ENCODE assay signal across 20 mouse cellular contexts in the genomic region with DNA sequence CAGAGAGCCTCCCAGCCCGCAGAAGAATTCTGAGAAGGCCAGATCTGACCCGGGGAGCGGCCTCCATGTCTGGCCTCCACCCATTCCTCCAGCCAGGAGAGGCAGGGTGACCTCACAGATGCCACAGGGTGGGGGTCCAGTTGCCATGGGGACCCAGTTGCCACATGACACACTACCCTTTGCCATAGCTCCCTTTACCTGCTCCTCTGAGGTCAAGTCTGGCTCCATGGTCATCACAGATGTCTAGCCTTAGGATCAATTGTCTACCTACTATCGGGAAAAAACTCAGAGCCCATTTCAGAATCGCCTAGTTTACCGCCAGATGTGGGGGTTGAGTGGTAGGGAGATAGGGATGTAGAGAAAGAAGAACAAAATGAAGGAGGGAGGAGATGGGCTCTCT. TPM values are rescaled to one million over a fixed set of nuclear protein-coding genes. Genes with fewer than 3 reads are reported as not detected.
DNase-seq lines count a peak whose midpoint lies in the region; ATAC-seq and TF ChIP-seq lines count a peak whose summit lies in the region.
"Had no signal": no experiment of that assay in that cellular context is flagged by ENCODE, and none has a peak within 500 bp of the region (broad histone marks: within the 10 kb centered on the region; RNA-seq: fewer than 3 reads in every experiment).

A gene (minus strand): TSS at position 101 of the 400 bp plus-strand sequence.

- no peaks in the 10 kb centered on the region for H3K36me3 ChIP-seq in forebrain, embryonic 10.5 days (replicated peaks)
- H3K36me3 ChIP-seq in forebrain, embryonic 15.5 days, result no peaks in the 10 kb centered on the region
- no peaks in the 10 kb centered on the region for H3K36me3 ChIP-seq in hindbrain, postnatal 0 days (ENCODE audit: insufficient read depth, low read length)
- no peaks in the 10 kb centered on the region for H3K36me3 ChIP-seq in hindbrain, embryonic 12.5 days
- H3K36me3 ChIP-seq in lung, embryonic 16.5 days (ENCODE audit: control insufficient read depth, insufficient read depth, low read length), result no peaks in the 10 kb centered on the region
- no peaks in the 10 kb centered on the region for H3K36me3 ChIP-seq in limb, embryonic 10.5 days
- H3K36me3 ChIP-seq: embryonic facial prominence, embryonic 13.5 days; heart, embryonic 15.5 days; limb, embryonic 15.5 days had no signal

- H3K9me3 ChIP-seq in forebrain, embryonic 10.5 days, result no peaks in the 10 kb centered on the region
- H3K9me3 ChIP-seq in forebrain, embryonic 15.5 days, result no peaks in the 10 kb centered on the region
- H3K9me3 ChIP-seq in hindbrain, postnatal 0 days (ENCODE audit: low read length), result no peaks in the 10 kb centered on the region
- no peaks in the 10 kb centered on the region for H3K9me3 ChIP-seq in hindbrain, embryonic 12.5 days (replicated peaks)
- H3K9me3 ChIP-seq in lung, embryonic 16.5 days (ENCODE audit: control insufficient read depth, low read length), result no peaks in the 10 kb centered on the region
- no peaks in the 10 kb centered on the region for H3K9me3 ChIP-seq in limb, embryonic 10.5 days (replicated peaks)
- H3K9me3 ChIP-seq: embryonic facial prominence, embryonic 13.5 days; heart, embryonic 15.5 days; limb, embryonic 15.5 days had no signal

- no peak within 1 kb of the TSS for H3K9ac ChIP-seq in forebrain, embryonic 15.5 days (replicated peaks)
- H3K9ac ChIP-seq in hindbrain, postnatal 0 days (replicated peaks; ENCODE audit: low read length), result no peak within 1 kb of the TSS
- H3K9ac ChIP-seq in hindbrain, embryonic 12.5 days, result no peak within 1 kb of the TSS
- no peak within 1 kb of the TSS for H3K9ac ChIP-seq in lung, embryonic 16.5 days (ENCODE audit: low read length)
- H3K9ac ChIP-seq: embryonic facial prominence, embryonic 13.5 days; heart, embryonic 15.5 days; limb, embryonic 15.5 days; liver, postnatal 0 days had no signal

- WGBS in forebrain, embryonic 10.5 days, result 83% methylated on average over 6 of the region's 6 CpGs
- 82% methylated on average over 6 of the region's 6 CpGs for WGBS in forebrain, embryonic 15.5 days
- 73% methylated on average over 6 of the region's 6 CpGs for WGBS in hindbrain, postnatal 0 days
- 76% methylated on average over 6 of the region's 6 CpGs for WGBS in hindbrain, embryonic 12.5 days
- WGBS in lung, embryonic 16.5 days, result 78% methylated on average over 6 of the region's 6 CpGs
- 81% methylated on average over 6 of the region's 6 CpGs for WGBS in limb, embryonic 10.5 days

- H3K4me1 ChIP-seq in forebrain, embryonic 10.5 days, result peaks cover 11% of the 10 kb centered on the region
- H3K4me1 ChIP-seq in forebrain, embryonic 15.5 days, result no peaks in the 10 kb centered on the region
- H3K4me1 ChIP-seq in hindbrain, postnatal 0 days (ENCODE audit: insufficient read depth, low read length), result no peaks in the 10 kb centered on the region
- no peaks in the 10 kb centered on the region; the same call in 1 of the 2 replicates for H3K4me1 ChIP-seq in hindbrain, embryonic 12.5 days
- no peaks in the 10 kb centered on the region for H3K4me1 ChIP-seq in lung, embryonic 16.5 days (replicated peaks; ENCODE audit: control insufficient read depth, insufficient read depth, low read length)
- H3K4me1 ChIP-seq in limb, embryonic 10.5 days, result peaks cover 2% of the 10 kb centered on the region
- H3K4me1 ChIP-seq: embryonic facial prominence, embryonic 13.5 days; heart, embryonic 15.5 days had no signal

- peak within 1 kb of the TSS; percentile 32; the same call in 1 of the 2 replicates for H3K27ac ChIP-seq in forebrain, embryonic 10.5 days
- no peak within 1 kb of the TSS for H3K27ac ChIP-seq in forebrain, embryonic 15.5 days (replicated peaks)
- no peak within 1 kb of the TSS for H3K27ac ChIP-seq in hindbrain, postnatal 0 days
- H3K27ac ChIP-seq in hindbrain, embryonic 12.5 days, result no peak within 1 kb of the TSS
- H3K27ac ChIP-seq in lung, embryonic 16.5 days (ENCODE audit: low read length), result no peak within 1 kb of the TSS
- H3K27ac ChIP-seq in limb, embryonic 10.5 days, result peak within 1 kb of the TSS; percentile 22; the same call in 1 of the 2 replicates
- H3K27ac ChIP-seq: embryonic facial prominence, embryonic 13.5 days; heart, embryonic 15.5 days; limb, embryonic 15.5 days had no signal

- no peak within 1 kb of the TSS for H3K4me2 ChIP-seq in forebrain, embryonic 15.5 days (replicated peaks)
- H3K4me2 ChIP-seq in hindbrain, postnatal 0 days (ENCODE audit: low read depth, low read length), result no peak within 1 kb of the TSS
- H3K4me2 ChIP-seq in hindbrain, embryonic 12.5 days (replicated peaks), result no peak within 1 kb of the TSS
- no peak within 1 kb of the TSS for H3K4me2 ChIP-seq in lung, embryonic 16.5 days (ENCODE audit: low read depth, low read length)
- H3K4me2 ChIP-seq: embryonic facial prominence, embryonic 13.5 days; heart, embryonic 15.5 days; limb, embryonic 15.5 days had no signal

- no peak within 1 kb of the TSS for H3K4me3 ChIP-seq in forebrain, embryonic 10.5 days
- no peak within 1 kb of the TSS for H3K4me3 ChIP-seq in forebrain, embryonic 15.5 days
- H3K4me3 ChIP-seq in hindbrain, postnatal 0 days (ENCODE audit: low read length), result no peak within 1 kb of the TSS
- no peak within 1 kb of the TSS for H3K4me3 ChIP-seq in hindbrain, embryonic 12.5 days
- H3K4me3 ChIP-seq in lung, embryonic 16.5 days (ENCODE audit: low read length), result no peak within 1 kb of the TSS
- no peak within 1 kb of the TSS for H3K4me3 ChIP-seq in limb, embryonic 10.5 days
- H3K4me3 ChIP-seq: embryonic facial prominence, embryonic 13.5 days; heart, embryonic 15.5 days; limb, embryonic 15.5 days had no signal

- no peaks in the 10 kb centered on the region for H3K27me3 ChIP-seq in forebrain, embryonic 10.5 days (ENCODE audit: poor library complexity, severe bottlenecking)
- no peaks in the 10 kb centered on the region for H3K27me3 ChIP-seq in forebrain, embryonic 15.5 days
- no peaks in the 10 kb centered on the region for H3K27me3 ChIP-seq in hindbrain, postnatal 0 days (ENCODE audit: insufficient read depth, low read length)
- no peaks in the 10 kb centered on the region for H3K27me3 ChIP-seq in hindbrain, embryonic 12.5 days
- H3K27me3 ChIP-seq in lung, embryonic 16.5 days (ENCODE audit: control insufficient read depth, insufficient read depth, low read depth, low read length), result no peaks in the 10 kb centered on the region
- H3K27me3 ChIP-seq in limb, embryonic 10.5 days (ENCODE audit: low read depth, poor library complexity, severe bottlenecking), result no peaks in the 10 kb centered on the region
- H3K27me3 ChIP-seq: embryonic facial prominence, embryonic 13.5 days; heart, embryonic 15.5 days had no signal

- TF ChIP-seq CTCF in hindbrain, postnatal 0 days (IDR thresholded peaks at IDR 0.05; ENCODE audit: low read depth), result no peak

- DNase-seq in forebrain, embryonic 10.5 days (ENCODE audit: extremely low spot score, low spot score), result no peak
- DNase-seq in hindbrain, postnatal 0 days (ENCODE audit: low spot score), result no peak
- DNase-seq in lung, postnatal 14 days, result no peak
- no peak for DNase-seq in limb, embryonic 10.5 days (ENCODE audit: low spot score)
- DNase-seq in frontal cortex, postnatal 25 days (ENCODE audit: low spot score in 2 of 2), result no peak

- no peak for ATAC-seq in forebrain, embryonic 15.5 days (replicated peaks)
- 0 out of 2 replicates have a peak, but pooled peaks have one; percentile 11 for ATAC-seq in hindbrain, postnatal 0 days
- no peak for ATAC-seq in hindbrain, embryonic 12.5 days (ENCODE audit: low FRiP score)
- ATAC-seq in lung, embryonic 16.5 days (ENCODE audit: low read depth), result peak; percentile 16; the same call in 1 of the 2 replicates

RNA-seq across cellular contexts. Expression of the gene that starts here (rescaled TPM):
- not detected in 2 replicates for polyA plus RNA-seq in forebrain, embryonic 10.5 days (2016; fragmentation: Nextera tagmentation; extraction: Ambion mirVana)
- not detected in 2 replicates for polyA plus RNA-seq in forebrain, embryonic 15.5 days (2015; fragmentation: Nextera tagmentation; extraction: Ambion mirVana)
- total RNA-seq in hindbrain, postnatal 0 days (2014; rRNA removed), result not detected in 2 replicates
- polyA plus RNA-seq in hindbrain, postnatal 0 days (2015; fragmentation: Nextera tagmentation; extraction: Ambion mirVana), result not detected in 2 replicates
- polyA plus RNA-seq in hindbrain, embryonic 12.5 days (2016; fragmentation: Nextera tagmentation; extraction: Ambion mirVana), result not detected in 2 replicates
- polyA plus RNA-seq in lung, embryonic 16.5 days (2015; fragmentation: Nextera tagmentation; extraction: Ambion mirVana), result not detected in 2 replicates
- not detected in 2 replicates for polyA plus RNA-seq in limb, embryonic 10.5 days (2016; fragmentation: Nextera tagmentation; extraction: Ambion mirVana)
- total RNA-seq: adrenal gland, postnatal 10 days; gastrocnemius, adult 8-10 months; hematopoietic stem cell, adult 5-6 weeks; layer of hippocampus, postnatal 10 days; left cerebral cortex, adult 8-10 months had no signal
- polyA plus RNA-seq: brain, embryonic 14.5 days; cortical plate, adult 2 months; embryonic facial prominence, embryonic 13.5 days; heart, embryonic 15.5 days; large intestine, adult 2 months; limb, embryonic 15.5 days; liver, postnatal 0 days had no signal

Comparison
In these comparisons a context has a peak if more than half of its experiments do, and no peak if none do; other contexts are left out.
1. H3K27ac ChIP-seq: peak in forebrain, embryonic 10.5 days (single experiment) and limb, embryonic 10.5 days (single experiment); none in forebrain, embryonic 15.5 days (single experiment), hindbrain, postnatal 0 days (single experiment), hindbrain, embryonic 12.5 days (single experiment) and lung, embryonic 16.5 days (single experiment).
2. Peak in ATAC-seq in hindbrain, postnatal 0 days; RNA of the gene not detected or under 1 TPM.
3. Peak in ATAC-seq in lung, embryonic 16.5 days; RNA of the gene not detected or under 1 TPM.